Mouse (Mus musculus): ENCODE data around the gene Dst. TPM values are rescaled to one million over a fixed set of nuclear protein-coding genes. Genes with fewer than 3 reads are reported as not detected.

The Dst gene
- polyA plus RNA-seq, 1 experiment from 2014 or later: 35.2 TPM

GRCm38 (mm10) chr1:34216456-34216855, 308.4 kb downstream of the Dst start:
- Histone ChIP-seq H3K27ac (replicated peaks) (no peak overlapping the region), H3K27me3 (no peaks in the 10 kb centered on the region), H3K9ac (replicated peaks) (no peak overlapping the region), H3K9me3 (no peaks in the 10 kb centered on the region), H3K36me3 (peaks cover 53% of the 10 kb centered on the region), H3K4me1 (no peaks in the 10 kb centered on the region), H3K4me2 (replicated peaks) (no peak overlapping the region), H3K4me3 (no peak overlapping the region)
- WGBS: 16% methylated on average over 2 of the region's 2 CpGs
- ATAC-seq (replicated peaks): no peak

- WGBS: 32% methylated on average over 6 of the region's 6 CpGs
- peaks cover 41% of the 10 kb centered on the region for H3K36me3 ChIP-seq
- H3K27ac ChIP-seq (replicated peaks): no peak overlapping the region
Measured at GRCm38 (mm10) chr1:34218323-34218722, 310.3 kb downstream of the Dst start.

DNA sequence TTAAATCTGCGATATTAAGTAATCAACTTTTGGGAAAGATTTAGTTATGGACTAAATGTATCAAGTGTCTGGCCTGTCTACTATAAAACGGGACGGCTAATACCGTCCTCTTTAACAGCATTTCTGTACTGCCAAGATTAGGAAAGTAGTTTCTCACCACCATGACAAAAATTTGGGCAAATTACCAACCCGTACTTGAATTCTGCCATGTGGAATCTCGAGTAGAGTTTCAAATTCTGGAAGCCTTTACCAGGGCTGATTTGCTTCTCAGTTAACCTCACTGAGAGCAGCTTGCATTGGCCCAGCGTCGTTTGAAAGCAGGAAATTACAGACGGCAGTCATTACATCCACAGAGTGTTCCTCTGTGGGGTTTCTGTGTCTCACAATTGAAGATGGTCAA, 310.8 kb downstream of the Dst start:
- Histone ChIP-seq H3K9ac (replicated peaks) (no peak overlapping the region), H3K27me3 (no peaks in the 10 kb centered on the region), H3K9me3 (no peaks in the 10 kb centered on the region), H3K36me3 (peaks cover 40% of the 10 kb centered on the region), H3K4me2 (replicated peaks) (no peak overlapping the region), H3K4me3 (no peak overlapping the region), H3K4me1 (no peaks in the 10 kb centered on the region), H3K27ac (replicated peaks) (no peak overlapping the region)
- no peak for ATAC-seq (replicated peaks)
- 84% methylated on average over 9 of the region's 9 CpGs for WGBS

More at GRCm38 (mm10) chr1:34218323-34218722, 310.3 kb downstream of the Dst start:
- ATAC-seq (replicated peaks): peak; percentile 63; the same call in 1 of the 2 replicates
- Histone ChIP-seq H3K4me2 (replicated peaks) (no peak overlapping the region), H3K9me3 (no peaks in the 10 kb centered on the region), H3K4me1 (no peaks in the 10 kb centered on the region), H3K27me3 (no peaks in the 10 kb centered on the region), H3K9ac (replicated peaks) (no peak overlapping the region), H3K4me3 (no peak overlapping the region)

DNA sequence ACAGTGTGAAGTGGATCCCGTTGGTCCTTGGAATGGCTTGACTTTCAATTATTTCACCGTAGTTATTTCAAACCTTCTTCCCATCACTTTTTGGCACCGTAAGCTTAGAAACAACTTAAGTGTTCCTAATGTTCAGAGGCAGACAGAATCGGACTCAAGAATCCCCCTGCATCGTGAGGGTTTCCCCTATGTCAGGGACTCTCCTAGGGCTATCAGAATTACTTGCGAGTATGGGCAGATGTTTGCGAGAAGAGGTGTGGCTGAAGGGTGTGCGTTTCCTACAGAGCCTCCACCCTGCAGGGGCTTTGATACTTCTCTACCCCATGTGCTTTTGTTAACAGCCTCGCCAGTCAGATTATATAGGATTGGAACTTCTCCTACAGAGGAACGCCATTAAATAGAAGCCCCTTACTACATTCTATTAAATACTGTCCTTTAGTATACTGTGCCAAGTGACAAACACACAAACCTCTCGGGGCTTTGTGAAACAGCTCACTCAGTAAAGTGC, 312.1 kb downstream of the Dst start:
- H3K27me3 ChIP-seq: no peaks in the 10 kb centered on the region
- no peaks in the 10 kb centered on the region for H3K9me3 ChIP-seq
- WGBS: 84% methylated on average over 11 of the region's 11 CpGs
- H3K9ac ChIP-seq (replicated peaks): no peak overlapping the region
- H3K4me3 ChIP-seq: no peak overlapping the region
- H3K4me2 ChIP-seq (replicated peaks): no peak overlapping the region
- H3K36me3 ChIP-seq: peaks cover 40% of the 10 kb centered on the region
- H3K27ac ChIP-seq (replicated peaks): no peak overlapping the region
- ATAC-seq (replicated peaks): no peak
- no peaks in the 10 kb centered on the region for H3K4me1 ChIP-seq

GRCm38 (mm10) chr1:34223866-34224265, 315.8 kb downstream of the Dst start:
- Histone ChIP-seq H3K9me3 (no peaks in the 10 kb centered on the region), H3K4me1 (no peaks in the 10 kb centered on the region), H3K9ac (replicated peaks) (no peak overlapping the region), H3K4me2 (replicated peaks) (no peak overlapping the region), H3K4me3 (no peak overlapping the region), H3K27me3 (no peaks in the 10 kb centered on the region), H3K36me3 (peaks cover 58% of the 10 kb centered on the region), H3K27ac (replicated peaks) (no peak overlapping the region)
- no peak for ATAC-seq (replicated peaks)
- 94% methylated on average over 11 of the region's 11 CpGs for WGBS

DNA sequence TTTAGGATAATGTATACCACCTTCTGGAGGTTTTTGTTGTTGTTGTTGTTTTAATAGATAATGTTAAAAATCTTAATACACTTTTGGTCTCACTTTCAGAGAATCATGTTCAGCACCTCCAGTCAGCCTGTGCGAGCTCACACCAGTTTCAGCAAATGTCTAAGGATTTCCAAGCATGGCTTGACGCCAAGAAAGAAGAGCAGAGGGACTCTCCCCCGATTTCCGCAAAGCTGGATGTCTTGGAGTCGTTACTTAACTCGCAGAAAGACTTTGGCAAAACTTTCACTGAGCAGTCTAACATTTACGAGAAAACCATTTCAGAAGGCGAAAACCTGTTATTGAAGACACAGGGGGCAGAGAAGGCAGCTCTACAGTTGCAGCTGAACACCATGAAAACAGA, 319.7 kb downstream of the Dst start:
- no peaks in the 10 kb centered on the region for H3K27me3 ChIP-seq
- H3K27ac ChIP-seq (replicated peaks): no peak overlapping the region
- ATAC-seq (replicated peaks): no peak
- WGBS: 79% methylated on average over 8 of the region's 8 CpGs
- H3K9ac ChIP-seq (replicated peaks): no peak overlapping the region
- H3K4me3 ChIP-seq: no peak overlapping the region
- no peak overlapping the region for H3K4me2 ChIP-seq (replicated peaks)
- H3K4me1 ChIP-seq: no peaks in the 10 kb centered on the region
- H3K9me3 ChIP-seq: no peaks in the 10 kb centered on the region
- H3K36me3 ChIP-seq: peaks cover 48% of the 10 kb centered on the region

DNA sequence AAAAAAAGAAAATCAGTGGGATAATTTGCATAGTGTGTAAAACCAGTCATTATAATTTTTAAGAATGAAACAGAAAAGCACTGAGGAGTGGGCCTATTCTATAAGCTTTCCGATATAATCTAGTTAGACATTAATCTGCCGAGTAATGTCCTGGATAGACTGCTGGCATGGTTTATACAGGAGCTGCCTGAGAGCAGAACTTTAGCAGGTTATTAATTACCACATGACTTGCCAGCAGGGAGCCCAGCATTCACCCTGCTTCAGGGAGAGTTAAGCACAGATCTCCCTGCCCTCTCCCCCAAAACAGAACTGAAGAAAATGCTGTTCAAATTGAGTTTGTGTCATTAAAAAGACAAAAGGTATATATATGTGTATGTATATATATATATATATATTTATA, 323.0 kb downstream of the Dst start:
- H3K9ac ChIP-seq (replicated peaks): no peak overlapping the region
- peaks cover 26% of the 10 kb centered on the region for H3K36me3 ChIP-seq
- H3K4me1 ChIP-seq: peaks cover 5% of the 10 kb centered on the region
- no peak overlapping the region for H3K4me3 ChIP-seq
- no peaks in the 10 kb centered on the region for H3K9me3 ChIP-seq
- 84% methylated on average over 2 of the region's 2 CpGs for WGBS
- H3K27ac ChIP-seq (replicated peaks): no peak overlapping the region
- ATAC-seq (replicated peaks): no peak
- no peak overlapping the region for H3K4me2 ChIP-seq (replicated peaks)
- H3K27me3 ChIP-seq: no peaks in the 10 kb centered on the region

GRCm38 (mm10) chr1:34236254-34236723, 328.3 kb downstream of the Dst start:
- Histone ChIP-seq H3K4me1 (peaks cover 31% of the 10 kb centered on the region), H3K9me3 (no peaks in the 10 kb centered on the region), H3K4me3 (peak overlapping the region; percentile 37), H3K9ac (replicated peaks) (peak overlapping the region; percentile 43), H3K27me3 (no peaks in the 10 kb centered on the region), H3K36me3 (no peaks in the 10 kb centered on the region), H3K27ac (replicated peaks) (no peak overlapping the region), H3K4me2 (replicated peaks) (peak overlapping the region; percentile 65)
- ATAC-seq (replicated peaks): peak; percentile 66
- WGBS: under 1% methylated on average over 28 of the region's 28 CpGs

DNA sequence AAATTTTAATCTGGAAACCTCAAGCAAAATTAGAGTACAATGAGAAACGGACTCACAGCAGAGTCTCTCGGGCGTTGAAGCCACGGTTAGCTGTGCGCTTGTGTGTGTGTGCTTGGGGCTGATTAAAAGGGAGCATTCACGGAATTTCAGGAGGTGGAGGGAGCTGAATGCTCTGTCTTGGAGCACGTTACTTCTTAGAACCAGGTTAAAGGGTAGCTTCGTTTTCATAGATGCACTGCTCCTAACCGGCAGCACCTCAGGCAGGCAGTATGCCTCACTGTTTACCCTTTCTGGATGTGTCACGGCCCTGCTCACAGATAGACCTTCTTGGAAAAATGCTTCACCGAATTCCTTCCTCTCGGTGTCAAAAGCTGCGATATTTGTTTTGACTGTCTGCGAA, 329.2 kb downstream of the Dst start:
- no peaks in the 10 kb centered on the region for H3K36me3 ChIP-seq
- 21% methylated on average over 14 of the region's 14 CpGs for WGBS

DNA sequence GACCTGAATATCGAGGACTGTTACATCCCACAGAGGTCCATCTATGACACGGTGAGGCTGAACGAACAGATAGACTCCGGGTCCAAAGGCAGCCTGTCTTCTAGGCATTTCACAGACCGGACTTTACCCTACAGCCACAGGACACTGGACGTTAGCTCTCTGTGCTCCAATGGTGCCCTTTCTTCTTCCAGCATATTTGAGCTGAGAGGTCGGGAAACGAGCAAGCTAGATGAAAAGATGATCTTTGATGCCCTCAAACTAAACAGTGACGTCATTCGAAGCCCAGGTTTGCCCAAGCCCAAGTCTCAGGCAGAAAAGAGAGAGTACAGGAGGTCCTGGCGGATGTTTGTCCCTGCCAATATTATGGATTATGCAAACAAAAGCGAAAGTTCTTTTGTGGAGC, 329.7 kb downstream of the Dst start:
- no peak for ATAC-seq (replicated peaks)
- Histone ChIP-seq H3K27ac (replicated peaks) (no peak overlapping the region), H3K4me3 (no peak overlapping the region)

More for the DNA sequence above, 329.2 kb downstream of the Dst start:
- 0 out of 2 replicates have a peak overlapping the region, but pooled peaks have one; percentile 3 for H3K4me3 ChIP-seq
- no peaks in the 10 kb centered on the region for H3K9me3 ChIP-seq
- H3K27ac ChIP-seq (replicated peaks): no peak overlapping the region
- ATAC-seq (replicated peaks): no peak
- no peaks in the 10 kb centered on the region for H3K27me3 ChIP-seq
- no peak overlapping the region for H3K9ac ChIP-seq (replicated peaks)
- peak overlapping the region; percentile 65 for H3K4me2 ChIP-seq (replicated peaks)
- H3K4me1 ChIP-seq: peaks cover 31% of the 10 kb centered on the region

GRCm38 (mm10) chr1:34238231-34238630, 330.2 kb downstream of the Dst start:
- Histone ChIP-seq H3K4me2 (replicated peaks) (0 out of 2 replicates have a peak overlapping the region, but pooled peaks have one; percentile 65), H3K4me3 (no peak overlapping the region), H3K4me1 (peaks cover 31% of the 10 kb centered on the region), H3K9ac (replicated peaks) (no peak overlapping the region), H3K9me3 (no peaks in the 10 kb centered on the region), H3K27me3 (no peaks in the 10 kb centered on the region), H3K27ac (replicated peaks) (no peak overlapping the region), H3K36me3 (peaks cover 8% of the 10 kb centered on the region; the same call in 1 of the 2 replicates)
- no peak for ATAC-seq (replicated peaks)
- 68% methylated on average over 6 of the region's 6 CpGs for WGBS

More for the DNA sequence above, 329.7 kb downstream of the Dst start:
- Histone ChIP-seq H3K9me3 (no peaks in the 10 kb centered on the region), H3K27me3 (no peaks in the 10 kb centered on the region), H3K36me3 (peaks cover 3% of the 10 kb centered on the region; the same call in 1 of the 2 replicates), H3K4me1 (peaks cover 31% of the 10 kb centered on the region), H3K9ac (replicated peaks) (no peak overlapping the region), H3K4me2 (replicated peaks) (peak overlapping the region; percentile 65; the same call in 1 of the 2 replicates)
- WGBS: 35% methylated on average over 12 of the region's 12 CpGs

GRCm38 (mm10) chr1:34244678-34245077, 336.7 kb downstream of the Dst start:
- Histone ChIP-seq H3K4me3 (no peak overlapping the region), H3K9me3 (no peaks in the 10 kb centered on the region), H3K36me3 (peaks cover 19% of the 10 kb centered on the region), H3K9ac (replicated peaks) (no peak overlapping the region), H3K4me2 (replicated peaks) (no peak overlapping the region), H3K27ac (replicated peaks) (no peak overlapping the region), H3K27me3 (no peaks in the 10 kb centered on the region), H3K4me1 (no peaks in the 10 kb centered on the region)
- no peak for ATAC-seq (replicated peaks)
- WGBS: 93% methylated on average over 10 of the region's 10 CpGs
